Mouse (Mus musculus) kidney, adult 2 months (tissue): Measurements from ENCODE around the gene Telo2.

Experiments used
- CTCF ChIP-seq: fragments of 200-500 bp; conservative IDR thresholded peaks from 2 replicates; pipeline ENCODE4 v1.5.1; 2011; ENCODE audit warnings: low read depth, mild to moderate bottlenecking, control low read depth, low read length, moderate library complexity, mixed read lengths; ENCODE audit not compliant: insufficient read depth, insufficient read length
- POLR2A ChIP-seq: fragments of 200-500 bp; IDR thresholded peaks from one replicate; pipeline ENCODE4 v1.6.1; 2011; ENCODE audit warnings: low read depth, low read length, control low read depth

DNA sequence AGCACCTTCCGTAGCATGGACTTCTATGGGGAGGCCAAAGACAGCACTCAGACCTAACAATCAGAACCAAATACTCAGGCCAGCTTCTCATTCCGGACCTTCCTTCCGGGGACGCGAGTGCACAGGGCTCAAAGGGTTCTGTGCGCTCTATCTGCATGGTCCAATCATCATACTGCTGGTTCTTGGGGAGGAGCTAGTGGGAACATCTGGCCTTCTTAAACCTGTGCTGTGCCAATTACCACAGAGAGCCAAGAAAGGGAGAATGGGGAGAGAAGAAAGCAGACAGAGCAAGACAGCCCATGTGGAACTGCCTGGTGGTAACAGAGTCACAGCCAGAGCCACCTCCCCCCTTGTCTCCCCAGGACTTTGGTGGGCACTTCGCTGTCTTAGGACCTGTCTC, 49.2 kb downstream of the Telo2 start:
- TF ChIP-seq CTCF (no peak), POLR2A (no peak)
